Comparison of ENCODE assay signal across 13 mouse cellular contexts in genomic region chr7:72259045-72259444, GRCm38 (mm10).
"Had no signal": no experiment of that assay in that cellular context is flagged by ENCODE, and none has a peak within 500 bp of the region (broad histone marks: within the 10 kb centered on the region; RNA-seq: fewer than 3 reads in every experiment).

No protein-coding gene starts in this region.

- H3K4me3 ChIP-seq: left cerebral cortex, adult 2 months; limb, embryonic 12.5 days; liver, embryonic 13.5 days; neural tube, embryonic 12.5 days had no signal

- H3K36me3 ChIP-seq: limb, embryonic 12.5 days; liver, embryonic 13.5 days; neural tube, embryonic 12.5 days had no signal

- H3K4me1 ChIP-seq: limb, embryonic 12.5 days; liver, embryonic 13.5 days; neural tube, embryonic 12.5 days had no signal

- H3K9me3 ChIP-seq: limb, embryonic 12.5 days; liver, embryonic 13.5 days; neural tube, embryonic 12.5 days had no signal

- ATAC-seq: liver, postnatal 0 days; lung, postnatal 0 days had no signal

- H3K4me2 ChIP-seq: limb, embryonic 12.5 days; liver, embryonic 13.5 days; neural tube, embryonic 12.5 days had no signal

- DNase-seq: liver; liver, embryonic 13.5 days; liver, postnatal 0 days; lung, postnatal 36 days; midbrain, embryonic 14.5 days; right cerebral cortex, postnatal 4 days; spleen, adult 18-20 months; thymus, adult 18-20 months; thymus, postnatal 25 days had no signal

- H3K27ac ChIP-seq: left cerebral cortex, adult 2 months; limb, embryonic 12.5 days; liver, embryonic 13.5 days; neural tube, embryonic 12.5 days had no signal

- H3K27me3 ChIP-seq: limb, embryonic 12.5 days; liver, embryonic 13.5 days; neural tube, embryonic 12.5 days had no signal

- H3K9ac ChIP-seq: limb, embryonic 12.5 days; liver, embryonic 13.5 days; liver, postnatal 0 days; neural tube, embryonic 12.5 days had no signal
